Comparison of ENCODE assay signal across 12 mouse cellular contexts in the genomic region with DNA sequence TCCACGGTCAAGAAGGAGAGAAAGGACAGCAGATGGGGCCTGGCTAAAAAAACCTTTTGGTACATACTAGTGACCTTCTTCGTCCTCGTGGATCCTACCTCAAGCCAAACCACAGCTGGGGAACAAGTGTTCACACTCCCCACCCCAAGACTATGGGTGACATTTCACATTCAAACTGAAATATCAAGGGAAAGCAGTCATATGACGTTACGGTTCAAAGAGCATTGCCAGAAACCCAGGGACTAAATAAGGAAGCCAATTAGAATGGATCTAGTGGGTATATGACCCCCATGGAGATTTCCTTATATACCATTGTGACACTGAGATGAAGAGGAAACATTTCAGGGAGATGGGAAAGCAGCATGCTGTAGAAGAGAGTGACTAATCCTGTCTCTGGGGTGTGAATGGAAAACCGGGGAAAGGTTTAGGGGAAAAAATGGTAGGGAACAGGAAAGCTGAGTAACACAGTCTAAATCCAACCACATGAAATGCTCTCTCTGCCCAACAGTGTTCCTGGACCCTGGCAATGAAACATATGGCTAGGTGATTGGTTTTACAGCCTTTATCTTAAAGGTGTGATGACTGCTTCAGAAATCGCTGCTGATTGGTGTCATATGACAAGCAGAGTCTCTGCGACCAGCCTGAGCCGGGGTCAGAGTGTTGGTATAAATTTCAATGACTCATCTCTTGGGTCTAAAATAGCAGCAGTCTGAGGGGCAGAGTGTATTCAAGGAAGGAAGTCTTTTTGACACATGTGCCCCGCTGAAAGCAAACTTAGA.
DNase-seq lines count a peak whose midpoint lies in the region; ATAC-seq and TF ChIP-seq lines count a peak whose summit lies in the region.
"Had no signal": no experiment of that assay in that cellular context is flagged by ENCODE, and none has a peak within 500 bp of the region (broad histone marks: within the 10 kb centered on the region; RNA-seq: fewer than 3 reads in every experiment).

No protein-coding gene starts in this region.

- no peak overlapping the region for H3K4me2 ChIP-seq in kidney, embryonic 14.5 days (replicated peaks; ENCODE audit: low read depth, low read length)
- H3K4me2 ChIP-seq: hindbrain, embryonic 14.5 days had no signal

- H3K4me1 ChIP-seq in cerebellum, adult 2 months (ENCODE audit: control insufficient read depth, insufficient read depth, low read length), result peaks cover 12% of the 10 kb centered on the region
- peaks cover 9% of the 10 kb centered on the region for H3K4me1 ChIP-seq in kidney, embryonic 14.5 days (ENCODE audit: control insufficient read depth, insufficient read depth, low read length)

- no peaks in the 10 kb centered on the region for H3K27me3 ChIP-seq in cerebellum, adult 2 months (ENCODE audit: control insufficient read depth, insufficient read depth, low read length)
- H3K27me3 ChIP-seq in kidney, embryonic 14.5 days (ENCODE audit: control insufficient read depth, insufficient read depth, low read length), result no peaks in the 10 kb centered on the region

- no peaks in the 10 kb centered on the region for H3K36me3 ChIP-seq in kidney, embryonic 14.5 days (ENCODE audit: control insufficient read depth, insufficient read depth, low read length)
- H3K36me3 ChIP-seq in macrophage (ENCODE audit: inconsistent target), result no peaks in the 10 kb centered on the region

- H3K79me2 ChIP-seq in macrophage (ENCODE audit: inconsistent target), result no peaks in the 10 kb centered on the region

- H3K27ac ChIP-seq in cerebellum, adult 2 months (ENCODE audit: insufficient read depth, low read length), result peak overlapping the region; percentile 63
- no peak overlapping the region for H3K27ac ChIP-seq in kidney, embryonic 14.5 days (ENCODE audit: low read depth, low read length)
- H3K27ac ChIP-seq in macrophage, result peak overlapping the region; percentile 67
- H3K27ac ChIP-seq: hindbrain, embryonic 14.5 days; stomach, postnatal 0 days had no signal

- TF ChIP-seq POLR2A in cerebellum, adult 2 months (IDR thresholded peaks at IDR 0.05; ENCODE audit: borderline replicate concordance, insufficient read depth, low read length), result no peak

- no peaks in the 10 kb centered on the region for H3K9me3 ChIP-seq in kidney, embryonic 14.5 days (ENCODE audit: control insufficient read depth, low read length)

- no peak overlapping the region for H3K9ac ChIP-seq in kidney, embryonic 14.5 days (ENCODE audit: low read depth, low read length)
- H3K9ac ChIP-seq: hindbrain, embryonic 14.5 days had no signal

- H3K4me3 ChIP-seq in cerebellum, adult 2 months (replicated peaks; ENCODE audit: insufficient read depth, low read depth, low read length), result no peak overlapping the region
- H3K4me3 ChIP-seq in kidney, embryonic 14.5 days (ENCODE audit: low read length), result no peak overlapping the region
- H3K4me3 ChIP-seq in macrophage (ENCODE audit: inconsistent target), result no peak overlapping the region

- 34% methylated on average over 10 of the region's 10 CpGs for WGBS in cerebellum, adult 2 months
- 34% methylated on average over 10 of the region's 10 CpGs for WGBS in kidney, embryonic 14.5 days
- 39% methylated on average over 10 of the region's 10 CpGs for WGBS in macrophage (ENCODE audit: missing documents)

- peak in 1 of 2 experiments; percentile 64 for DNase-seq in cerebellum, adult 2 months
- no peak for DNase-seq in kidney, postnatal 10 days
- DNase-seq in thymus, postnatal 0 days (ENCODE audit: low spot score), result no peak
- DNase-seq in thymus, postnatal 4 days, result no peak
- DNase-seq: cerebellum, adult 9-11 months had no signal

- TF ChIP-seq CTCF in cerebellum, adult 2 months (IDR thresholded peaks at IDR 0.05; ENCODE audit: borderline replicate concordance, insufficient read depth, low read depth, low read length), result no peak

- ATAC-seq in cerebellum, adult (ENCODE audit: insufficient number of reproducible peaks, low FRiP score, low TSS enrichment), result no peak
- 0 out of 2 replicates have a peak, but pooled peaks have one; percentile 53 for ATAC-seq in kidney, embryonic 14.5 days (ENCODE audit: low FRiP score, low TSS enrichment)
- peak; percentile 79 for ATAC-seq in common myeloid progenitor, adult 5-6 weeks (replicated peaks; ENCODE audit: low read depth, poor library complexity, severe bottlenecking)
- ATAC-seq: lung, postnatal 0 days had no signal
